In genomic region chr17:21422664-21423599, GRCm38 (mm10) we compare ENCODE assay signal across 8 mouse cellular contexts. TPM values are rescaled to one million over a fixed set of nuclear protein-coding genes. Genes with fewer than 3 reads are reported as not detected.
DNase-seq lines count a peak whose midpoint lies in the region; ATAC-seq and TF ChIP-seq lines count a peak whose summit lies in the region.

Gene Zfp54, plus strand, starts transcription at chr17:21423227.

- H3K9ac ChIP-seq in intestine, postnatal 0 days (ENCODE audit: low read depth, low read length), result peak within 1 kb of the TSS; percentile 48

- ATAC-seq in granulocyte monocyte progenitor cell, adult 5-6 weeks (replicated peaks; ENCODE audit: poor library complexity, severe bottlenecking), result peak; percentile 99
- ATAC-seq in intestine, postnatal 0 days, result peak; percentile 100

- no peaks in the 10 kb centered on the region for H3K9me3 ChIP-seq in intestine, postnatal 0 days (ENCODE audit: control insufficient read depth)
- H3K9me3 ChIP-seq in midbrain, embryonic 10.5 days (replicated peaks), result no peaks in the 10 kb centered on the region

- H3K27me3 ChIP-seq in intestine, postnatal 0 days (replicated peaks; ENCODE audit: control insufficient read depth, insufficient read depth, low read length), result no peaks in the 10 kb centered on the region
- no peaks in the 10 kb centered on the region for H3K27me3 ChIP-seq in midbrain, embryonic 10.5 days (ENCODE audit: low read depth, poor library complexity, severe bottlenecking)

- intact Hi-C loops in left cerebral cortex, postnatal 36 days (cut with DNase I), result loop anchor here (2.0 to 10.0 kb wide), 2 partner anchors 150 to 188 kb away; no protein-coding TSS in a partner anchor

- H3K4me3 ChIP-seq in intestine, postnatal 0 days (ENCODE audit: low read depth, low read length), result peak within 1 kb of the TSS; percentile 55
- H3K4me3 ChIP-seq in midbrain, embryonic 10.5 days, result peak within 1 kb of the TSS; percentile 60

- under 1% methylated on average over 22 of the region's 22 CpGs for WGBS in intestine, postnatal 0 days
- WGBS in midbrain, embryonic 10.5 days, result under 1% methylated on average over 22 of the region's 22 CpGs

- H3K4me2 ChIP-seq in intestine, postnatal 0 days (replicated peaks; ENCODE audit: low read depth), result peak within 1 kb of the TSS; percentile 85

- peaks cover 6% of the 10 kb centered on the region; the same call in 1 of the 2 replicates for H3K4me1 ChIP-seq in intestine, postnatal 0 days (replicated peaks; ENCODE audit: control insufficient read depth, insufficient read depth, low read length)
- peaks cover 7% of the 10 kb centered on the region for H3K4me1 ChIP-seq in midbrain, embryonic 10.5 days

- H3K27ac ChIP-seq in intestine, postnatal 0 days (ENCODE audit: low read depth, low read length), result peak within 1 kb of the TSS; percentile 88
- H3K27ac ChIP-seq in midbrain, embryonic 10.5 days (replicated peaks), result peak within 1 kb of the TSS; percentile 74

- peak; percentile 89 for TF ChIP-seq CTCF in intestine, postnatal 0 days (IDR thresholded peaks at IDR 0.05; ENCODE audit: low read depth)

- DNase-seq in urinary bladder, adult 18-20 months (ENCODE audit: low spot score in 2 of 2), result peak; percentile 63 to 71
- no peak for DNase-seq in urinary bladder, postnatal 10 days (ENCODE audit: low spot score)
- DNase-seq in embryo, embryonic 9.5 days (ENCODE audit: extremely low spot score), result peak; percentile 67
- DNase-seq in left cerebral cortex, postnatal 36 days (ENCODE audit: low spot score in 2 of 2), result peak; percentile 26 to 30
- peak; percentile 59 for DNase-seq in midbrain, embryonic 10.5 days (ENCODE audit: low spot score)
- DNase-seq in right cerebral cortex, postnatal 36 days (ENCODE audit: low spot score in 2 of 2), result peak; percentile 3 to 28

- H3K36me3 ChIP-seq in intestine, postnatal 0 days (ENCODE audit: control insufficient read depth, insufficient read depth), result no peaks in the 10 kb centered on the region
- no peaks in the 10 kb centered on the region for H3K36me3 ChIP-seq in midbrain, embryonic 10.5 days

RNA-seq across cellular contexts. Expression of gene Zfp54, which starts in this region (rescaled TPM):
- 4.7 and 7.8 TPM in 2 replicates for total RNA-seq in granulocyte monocyte progenitor cell, adult 5-6 weeks (2014; fragmentation: Nextera tagmentation)
- 7.5 and 10.7 TPM in 2 replicates for total RNA-seq in granulocyte monocyte progenitor cell, adult 5-6 weeks (2017)
- 4.6 and 4.9 TPM in 2 replicates for polyA plus RNA-seq in intestine, postnatal 0 days (2015; fragmentation: Nextera tagmentation; extraction: Ambion mirVana)
- total RNA-seq in left cerebral cortex, postnatal 36 days (2021), result under 1 TPM; 0.62 to 0.79 TPM
- polyA plus RNA-seq in midbrain, embryonic 10.5 days (2016; fragmentation: Nextera tagmentation; extraction: Ambion mirVana), result 2.9 and 3.0 TPM in 2 replicates

Comparison
In these comparisons a context has a peak if more than half of its experiments do, and no peak if none do; other contexts are left out.
1. Peak in DNase-seq in left cerebral cortex, postnatal 36 days; RNA of the gene not detected or under 1 TPM.